Mouse (Mus musculus) thymus, adult 2 months (tissue): ENCODE results near the gene Tnk2. TPM values are rescaled to one million over a fixed set of nuclear protein-coding genes. Genes with fewer than 3 reads are reported as not detected.

Source experiments
- DNase-seq: peaks from one replicate; pipeline ENCODE4 v3.0.0; 2021
- H3K27ac ChIP-seq: fragments of 200-500 bp; 2 replicates; pipeline ENCODE4 v1.5.1; 2012; ENCODE audit warnings: low read length, control low read depth; ENCODE audit not compliant: control insufficient read depth, insufficient read depth
- H3K27me3 ChIP-seq: fragments of 200-500 bp; 2 replicates; pipeline ENCODE4 v1.6.1; 2012; ENCODE audit warnings: mild to moderate bottlenecking, low read length, moderate library complexity, mixed read lengths; ENCODE audit not compliant: control insufficient read depth, insufficient read depth
- H3K36me3 ChIP-seq: fragments of 200-500 bp; 2 replicates; pipeline ENCODE4 v1.6.1; 2012; ENCODE audit warnings: mild to moderate bottlenecking, low read length, moderate library complexity; ENCODE audit not compliant: control insufficient read depth, insufficient read depth
- H3K4me1 ChIP-seq: fragments of 200-500 bp; replicated peaks from 2 replicates; pipeline ENCODE4 v1.6.1; 2012; ENCODE audit warnings: low read length; ENCODE audit not compliant: control insufficient read depth, insufficient read depth
- H3K4me3 ChIP-seq: fragments of 200-500 bp; 2 replicates; pipeline ENCODE4 v1.5.1; 2012; ENCODE audit warnings: mild to moderate bottlenecking, low read length, control low read depth, moderate library complexity; ENCODE audit not compliant: control insufficient read depth, insufficient read depth
- CTCF ChIP-seq: fragments of 200-500 bp; IDR thresholded peaks from 2 replicates; pipeline ENCODE4 v1.5.1; 2012; ENCODE audit warnings: mild to moderate bottlenecking, control low read depth, low read length, moderate library complexity, borderline replicate concordance; ENCODE audit not compliant: control insufficient read depth, poor library complexity, insufficient read depth; ENCODE audit errors: extremely low read depth
- POLR2A ChIP-seq: fragments of 200-500 bp; IDR thresholded peaks from 2 replicates; pipeline ENCODE4 v1.6.1; 2012; ENCODE audit warnings: mild to moderate bottlenecking, low read length, control low read depth, moderate library complexity; ENCODE audit not compliant: control insufficient read depth, poor library complexity, insufficient read depth; ENCODE audit errors: extremely low read depth
- WGBS: fragments of 180-500 bp; shearing (Covaris S2); methylation state at CpG from one replicate; pipeline ENCODE4 v1.1.7; 2018; 5-methylcytosine and 5-hydroxymethylcytosine counted together
- polyA plus RNA-seq: library from polyadenylated mRNA; depleted of rRNA; stranded (reverse); fragments of >200 nt; gene quantifications from 2 replicates; pipeline ENCODE4 v1.2.3, GENCODE M21; 2012

The Tnk2 gene
- polyA plus RNA-seq, 1 experiment = 479 TPM

- Histone ChIP-seq H3K36me3 (no peaks in the 10 kb centered on the region), H3K4me3 (no peak overlapping the region), H3K27me3 (no peaks in the 10 kb centered on the region), H3K4me1 (peaks cover 58% of the 10 kb centered on the region), H3K27ac (no peak overlapping the region)
- 92% methylated on average over 8 of the region's 8 CpGs for WGBS
- DNase-seq = no peak
- TF ChIP-seq POLR2A (no peak), CTCF (no peak)
Observed at GRCm38 (mm10) chr16:32656321-32656720, 12.6 kb downstream of the Tnk2 start.

- no peak overlapping the region for H3K4me3 ChIP-seq
- H3K4me1 ChIP-seq = peaks cover 60% of the 10 kb centered on the region
- no peaks in the 10 kb centered on the region for H3K27me3 ChIP-seq
- 92% methylated on average over 8 of the region's 8 CpGs for WGBS
- no peak overlapping the region for H3K27ac ChIP-seq
- TF ChIP-seq CTCF = no peak
- H3K36me3 ChIP-seq = no peaks in the 10 kb centered on the region
- no peak for DNase-seq
Observed at GRCm38 (mm10) chr16:32656794-32657193, 13.1 kb downstream of the Tnk2 start.

- DNase-seq = no peak
- Histone ChIP-seq H3K4me1 (peaks cover 61% of the 10 kb centered on the region), H3K4me3 (no peak overlapping the region), H3K36me3 (no peaks in the 10 kb centered on the region), H3K27me3 (no peaks in the 10 kb centered on the region), H3K27ac (no peak overlapping the region)
- 99% methylated on average over 16 of the region's 16 CpGs for WGBS
- TF ChIP-seq POLR2A = no peak; the same call in 1 of the 2 replicates
- TF ChIP-seq CTCF = no peak
Observed at GRCm38 (mm10) chr16:32657498-32658250, 14.0 kb downstream of the Tnk2 start.

DNA sequence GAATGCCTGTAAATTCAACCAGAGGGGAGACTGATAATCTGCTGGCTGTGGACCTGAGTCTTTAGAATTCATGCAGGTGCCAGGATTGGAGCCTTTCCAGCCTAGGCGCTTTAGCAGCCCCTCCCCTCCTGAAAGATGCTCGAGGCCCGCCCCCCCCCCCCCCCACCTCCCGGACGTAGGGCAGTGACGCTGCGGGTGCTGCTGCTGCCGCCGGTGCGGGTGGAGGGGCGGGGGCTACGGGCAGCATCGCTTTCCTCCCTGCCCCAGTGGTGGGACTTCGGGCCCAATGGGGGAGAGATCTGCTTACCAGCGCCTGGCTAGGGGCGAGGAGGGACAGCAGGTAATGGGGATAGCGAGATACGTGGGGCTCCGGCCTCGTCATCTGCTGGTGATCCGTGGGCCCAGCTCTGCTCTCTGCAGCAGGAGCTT is 15.1 kb downstream of the Tnk2 start:
- no peaks in the 10 kb centered on the region for H3K27me3 ChIP-seq
- H3K27ac ChIP-seq = no peak overlapping the region
- H3K36me3 ChIP-seq = 0 out of 2 replicates have a peak, but pooled peaks cover under 1% of the 10 kb centered on the region
- TF ChIP-seq POLR2A (no peak), CTCF (no peak)
- peak; percentile 61 for DNase-seq
- H3K4me1 ChIP-seq = peaks cover 66% of the 10 kb centered on the region
- WGBS = 8% methylated on average over 13 of the region's 21 CpGs
- peak overlapping the region; percentile 55 for H3K4me3 ChIP-seq

DNA sequence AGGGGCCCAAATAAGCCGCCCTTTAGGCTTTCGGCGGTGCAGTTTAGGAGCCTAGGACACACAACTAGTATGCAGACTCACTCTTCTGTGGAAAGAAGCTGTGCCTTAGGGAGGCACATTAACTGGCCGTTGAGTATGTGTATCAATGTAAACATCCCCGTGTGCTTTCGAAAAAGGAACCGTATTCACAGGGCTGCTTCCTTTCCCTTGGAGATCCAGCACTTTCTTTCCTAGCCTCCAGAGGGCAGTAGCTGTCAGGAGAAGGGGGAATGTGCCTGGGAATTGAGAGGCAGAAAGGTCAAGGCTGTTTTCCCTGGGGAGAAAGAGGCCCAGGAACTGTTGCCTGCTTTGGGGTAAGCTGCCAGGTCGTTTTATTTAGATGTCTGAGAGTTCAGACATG is 15.7 kb downstream of the Tnk2 start:
- peak overlapping the region; percentile 71; the same call in 1 of the 2 replicates for H3K27ac ChIP-seq
- no peak for TF ChIP-seq POLR2A
- TF ChIP-seq CTCF = no peak
- H3K4me3 ChIP-seq = peak overlapping the region; percentile 55; the same call in 1 of the 2 replicates
- 0 out of 2 replicates have a peak, but pooled peaks cover 6% of the 10 kb centered on the region for H3K36me3 ChIP-seq
- H3K27me3 ChIP-seq = no peaks in the 10 kb centered on the region
- no peak for DNase-seq
- 35% methylated on average over 8 of the region's 8 CpGs for WGBS
- peaks cover 66% of the 10 kb centered on the region for H3K4me1 ChIP-seq

- H3K27me3 ChIP-seq = no peaks in the 10 kb centered on the region
- DNase-seq = peak; percentile 79
- H3K4me1 ChIP-seq = peaks cover 65% of the 10 kb centered on the region
- no peak overlapping the region for H3K4me3 ChIP-seq
- H3K36me3 ChIP-seq = 0 out of 2 replicates have a peak, but pooled peaks cover 10% of the 10 kb centered on the region
- peak overlapping the region; percentile 54 for H3K27ac ChIP-seq
- TF ChIP-seq POLR2A (0 out of 2 replicates have a peak, but pooled peaks have one; percentile 34), CTCF (no peak)
- WGBS = 3% methylated on average over 1 of the region's 1 CpGs
Observed at GRCm38 (mm10) chr16:32660095-32660494, 16.4 kb downstream of the Tnk2 start.
